Mouse (Mus musculus) left cerebral cortex, adult 9 months (tissue): Measurements from ENCODE around the gene Ankrd9.
A peak's percentile ranks its signal among the peaks of the same experiment; 100 is the strongest.

Source experiments
- DNase-seq, 2 experiments: peaks; one replicate each; pipeline ENCODE4 v3.0.0; 2022; ENCODE audit warnings: low spot score in 2 of 2

Ankrd9 gene

GRCm38 (mm10) chr12:110990500-110990899 lies 11.7 kb upstream of the Ankrd9 start:
- DNase-seq, result no peak

GRCm38 (mm10) chr12:110989409-110989808 lies 10.6 kb upstream of the Ankrd9 start:
- DNase-seq, result no peak

- DNase-seq, result no peak
These were observed 7.9 kb upstream of the Ankrd9 start for GRCm38 (mm10) chr12:110986536-110987425.

GRCm38 (mm10) chr12:110985141-110985540 lies 6.3 kb upstream of the Ankrd9 start:
- DNase-seq, result no peak

- DNase-seq, result no peak
These were observed 5.8 kb upstream of the Ankrd9 start for GRCm38 (mm10) chr12:110984598-110984997.

- DNase-seq, result no peak
These were observed 4.9 kb upstream of the Ankrd9 start for GRCm38 (mm10) chr12:110983714-110984113.

- DNase-seq, result no peak
These were observed 4.2 kb upstream of the Ankrd9 start for GRCm38 (mm10) chr12:110983083-110983482.

- DNase-seq, result no peak
These were observed 2.9 kb upstream of the Ankrd9 start for GRCm38 (mm10) chr12:110981736-110982135.

- no peak for DNase-seq
These were observed 968 bp upstream of the Ankrd9 start for GRCm38 (mm10) chr12:110979808-110980207.

GRCm38 (mm10) chr12:110977896-110978606 lies 789 bp downstream of the Ankrd9 start:
- peak in 1 of 2 experiments; percentile 20 for DNase-seq

- no peak for DNase-seq
These were observed 1.5 kb downstream of the Ankrd9 start for GRCm38 (mm10) chr12:110977345-110977733.

- no peak for DNase-seq
These were observed 2.1 kb downstream of the Ankrd9 start for GRCm38 (mm10) chr12:110976589-110977344.

GRCm38 (mm10) chr12:110975838-110976468 lies 2.9 kb downstream of the Ankrd9 start:
- DNase-seq, result no peak

GRCm38 (mm10) chr12:110975385-110975784 lies 3.5 kb downstream of the Ankrd9 start:
- no peak for DNase-seq

GRCm38 (mm10) chr12:110974726-110975125 lies 4.1 kb downstream of the Ankrd9 start:
- DNase-seq, result no peak

- DNase-seq, result no peak
These were observed 4.5 kb downstream of the Ankrd9 start for GRCm38 (mm10) chr12:110974295-110974694.

- no peak for DNase-seq
These were observed 5.0 kb downstream of the Ankrd9 start for GRCm38 (mm10) chr12:110973829-110974228.

- DNase-seq, result no peak
These were observed 6.9 kb downstream of the Ankrd9 start for GRCm38 (mm10) chr12:110971972-110972371.

- no peak for DNase-seq
These were observed 8.4 kb downstream of the Ankrd9 start for GRCm38 (mm10) chr12:110970408-110970807.

GRCm38 (mm10) chr12:110967146-110967545 lies 11.7 kb downstream of the Ankrd9 start:
- no peak for DNase-seq

- DNase-seq, result no peak
These were observed 12.8 kb downstream of the Ankrd9 start for GRCm38 (mm10) chr12:110966079-110966478.

GRCm38 (mm10) chr12:110965500-110965899 lies 13.3 kb downstream of the Ankrd9 start:
- no peak for DNase-seq
